Mouse (Mus musculus): ENCODE data around the gene Pdpk1.

DNA sequence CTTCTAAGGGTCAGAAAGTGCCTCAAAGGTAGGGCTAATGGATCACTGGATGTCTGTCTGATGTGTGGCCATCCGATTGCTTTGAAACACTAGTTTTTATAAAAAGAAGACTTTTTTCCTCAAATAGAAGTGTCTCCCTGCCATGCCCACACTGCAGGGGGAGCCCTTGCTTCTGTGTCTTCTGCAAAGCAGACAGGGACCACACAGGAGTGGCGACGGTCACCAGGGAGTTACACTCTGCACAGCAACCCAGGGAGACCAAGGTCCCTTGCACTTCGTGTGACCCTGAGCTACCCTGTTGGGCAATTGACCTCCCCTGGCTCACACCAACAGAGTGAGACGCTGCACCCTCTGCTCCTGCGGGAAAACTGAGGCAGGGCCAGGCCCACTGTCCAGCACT is 113.8 kb downstream of the Pdpk1 start:
- TF ChIP-seq CTCF (IDR thresholded peaks at IDR 0.05; ENCODE audit: borderline replicate concordance, insufficient read depth, low read depth, low read length) (no peak), POLR2A (IDR thresholded peaks at IDR 0.05; ENCODE audit: borderline replicate concordance, insufficient read depth, low read length) (no peak)
